Mouse (Mus musculus) myocyte (in vitro differentiated cells): ENCODE data around the gene Abcc2.
A peak's percentile ranks its signal among the peaks of the same experiment; 100 is the strongest.

ENCODE experiments used
- CEBPB ChIP-seq: IDR thresholded peaks from 2 replicates; pipeline ENCODE4 v1.6.1; 2011; ENCODE audit warnings: mild to moderate bottlenecking, moderate library complexity; ENCODE audit not compliant: poor library complexity, insufficient read depth, severe bottlenecking
- E2F4 ChIP-seq: IDR thresholded peaks from one replicate; pipeline ENCODE4 v1.6.1; 2011; ENCODE audit warnings: mild to moderate bottlenecking, control low read depth, moderate library complexity; ENCODE audit not compliant: insufficient read depth
- MAX ChIP-seq: IDR thresholded peaks from one replicate; pipeline ENCODE4 v1.6.1; 2011; ENCODE audit warnings: low read depth, mild to moderate bottlenecking, control low read depth
- MYOG ChIP-seq, 3 experiments: IDR thresholded peaks; one replicate each; pipeline ENCODE4 v1.6.1; 2011; ENCODE audit warnings: control low read depth in 2 of 3, low read depth in 2 of 3, mild to moderate bottlenecking in 2 of 3; ENCODE audit not compliant: insufficient read length in 2 of 3, control insufficient read depth in 1 of 3, insufficient read depth in 1 of 3
- POLR2A ChIP-seq: IDR thresholded peaks from one replicate; pipeline ENCODE4 v1.6.1; 2011; ENCODE audit warnings: low read depth, mild to moderate bottlenecking, control low read depth, moderate library complexity; ENCODE audit not compliant: insufficient read length
- POLR2AphosphoS2 ChIP-seq: IDR thresholded peaks from one replicate; pipeline ENCODE4 v1.6.1; 2011; ENCODE audit warnings: low read depth, control low read depth; ENCODE audit not compliant: insufficient read length
- TCF12 ChIP-seq: IDR thresholded peaks from one replicate; pipeline ENCODE4 v1.6.1; 2011; ENCODE audit warnings: mild to moderate bottlenecking, control low read depth; ENCODE audit not compliant: poor library complexity, insufficient read depth, severe bottlenecking
- USF1 ChIP-seq: IDR thresholded peaks from one replicate; pipeline ENCODE4 v1.6.1; 2011; ENCODE audit warnings: low read depth, mild to moderate bottlenecking, control low read depth, moderate library complexity

DNA sequence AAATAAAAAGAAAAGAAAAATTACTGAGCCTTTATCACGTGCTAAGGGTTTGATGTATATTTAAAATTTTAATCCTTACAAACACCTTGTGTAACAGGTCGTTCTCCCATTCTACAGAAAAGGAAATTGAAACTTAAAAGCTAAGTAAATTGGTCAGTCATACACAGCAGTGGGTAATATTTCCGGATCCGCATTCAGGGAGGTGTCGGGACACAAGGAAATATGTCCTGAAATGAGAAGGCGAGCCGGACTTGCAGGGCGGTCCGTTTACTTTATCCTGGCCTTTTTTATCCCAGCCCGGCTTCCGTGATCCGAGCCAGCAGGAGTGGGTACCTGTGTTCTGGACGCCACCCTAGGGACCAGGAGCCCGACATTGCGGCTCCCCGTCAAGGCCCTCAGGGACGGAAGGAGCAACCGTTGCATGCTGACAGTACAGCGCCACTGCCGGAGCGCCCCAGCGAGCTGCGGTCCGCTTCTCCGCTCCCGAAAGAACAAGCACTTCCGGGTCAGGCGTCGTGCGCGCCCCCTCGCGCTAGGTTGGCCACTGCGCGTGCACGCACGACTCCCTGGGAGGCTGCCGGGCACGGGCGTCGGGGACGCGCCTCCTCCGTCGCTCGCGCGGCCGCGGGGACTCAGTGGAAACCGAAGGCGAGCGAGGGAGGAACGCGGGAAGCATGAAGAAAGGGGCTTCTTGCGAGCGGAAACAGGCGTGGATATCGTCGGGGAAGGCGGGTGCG, 29.3 kb upstream of the Abcc2 start, which contains the start of the genes Cutc and Cox15:
- TF ChIP-seq POLR2AphosphoS2 = peak; percentile 97
- TF ChIP-seq POLR2A = peak; percentile 97
- TF ChIP-seq USF1 = no peak
- TF ChIP-seq TCF12 = no peak
- no peak for TF ChIP-seq E2F4
- no peak for TF ChIP-seq MAX
- peak in 1 of 3 experiments; percentile 63 for TF ChIP-seq MYOG (IDR thresholded peaks at IDR 0.05; ENCODE audit: control insufficient read depth in 1 of 3, insufficient read depth in 1 of 3, insufficient read length in 2 of 3, low read depth in 2 of 3)
- no peak for TF ChIP-seq CEBPB
